Mouse (Mus musculus) neutrophil, adult 5-6 weeks (primary cell): Measurements from ENCODE around the gene 4930442H23Rik. TPM values are rescaled to one million over a fixed set of nuclear protein-coding genes. Genes with fewer than 3 reads are reported as not detected.
"Not testable (repeated sequence)": the region's sequence is repeated elsewhere in the genome, so short reads cannot be mapped to it uniquely, and the experiment has no call there.

ENCODE experiments used
- ATAC-seq: fragments of 151-379, 151-347 bp; 2 replicates; pipeline ENCODE4 v1.8.0; 2017; ENCODE audit warnings: mild to moderate bottlenecking, moderate TSS enrichment; ENCODE audit not compliant: insufficient number of reproducible peaks, poor library complexity, low FRiP score, severe bottlenecking; ENCODE audit errors: extremely low read depth
- total RNA-seq: library from RNA; stranded (forward); fragments of 200-1000 nt; gene quantifications from 2 replicates; pipeline ENCODE4 v1.2.3, GENCODE M21; 2017

Gene 4930442H23Rik
- total RNA-seq, 1 experiment from 2014 or later, result not detected

DNA sequence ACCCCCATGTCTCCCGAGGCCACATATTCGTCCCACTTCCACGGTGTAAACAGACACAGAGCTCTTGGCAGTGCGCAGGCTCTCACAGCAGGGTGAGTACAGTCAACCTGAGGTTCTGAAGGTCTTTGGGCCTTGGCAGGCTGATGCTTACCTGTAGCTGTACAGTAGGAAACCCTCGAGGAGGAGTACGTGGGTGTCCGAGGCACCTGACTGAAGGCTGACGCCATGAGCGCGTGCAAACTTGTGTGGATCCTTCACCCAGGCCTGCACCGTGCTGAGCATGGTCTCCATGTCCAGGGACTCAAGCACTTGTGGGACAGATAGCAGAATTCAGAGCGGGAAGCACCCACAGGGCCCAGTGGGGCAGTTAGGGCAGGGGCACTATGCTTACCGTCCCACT is 16.5 kb upstream of the 4930442H23Rik start:
- no peak for ATAC-seq

DNA sequence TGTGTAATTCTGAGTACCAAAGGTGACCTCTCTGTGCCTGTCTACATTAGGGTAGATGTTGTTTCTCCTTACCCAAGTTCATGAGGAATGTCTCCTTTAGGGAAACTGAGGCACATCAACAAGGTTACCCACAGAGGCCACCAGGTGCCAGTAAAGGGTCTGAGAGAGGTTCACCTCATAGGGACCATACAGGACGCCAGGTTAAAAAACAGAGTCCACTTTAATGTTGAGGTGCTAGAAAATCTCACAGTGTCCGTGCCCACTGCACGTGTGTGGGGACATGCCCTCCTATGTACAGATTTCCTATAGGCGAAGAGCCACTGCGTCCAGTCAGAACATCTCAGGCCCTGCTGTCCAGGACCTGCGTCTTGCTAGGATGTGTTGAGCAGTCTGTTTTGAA is 15.3 kb upstream of the 4930442H23Rik start:
- no peak for ATAC-seq

DNA sequence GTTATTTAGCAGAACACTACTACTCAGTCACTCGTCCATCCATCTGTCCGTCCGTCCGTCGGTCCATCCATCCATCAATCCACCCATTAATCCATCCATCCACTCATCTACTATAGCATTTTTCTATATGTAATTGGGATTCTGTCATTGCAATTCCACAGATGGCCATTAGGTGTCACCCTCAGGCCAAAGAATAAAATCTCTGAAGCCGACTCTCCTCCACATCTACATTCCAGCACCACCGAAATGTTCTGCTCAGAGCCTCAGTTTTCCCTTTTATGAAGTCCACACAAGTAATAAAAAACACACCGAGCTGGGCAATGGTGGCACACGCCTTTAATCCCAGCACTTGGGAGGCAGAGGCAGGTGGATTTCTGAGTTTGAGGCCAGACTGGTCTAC is 14.6 kb upstream of the 4930442H23Rik start:
- ATAC-seq, result peak; percentile 40

DNA sequence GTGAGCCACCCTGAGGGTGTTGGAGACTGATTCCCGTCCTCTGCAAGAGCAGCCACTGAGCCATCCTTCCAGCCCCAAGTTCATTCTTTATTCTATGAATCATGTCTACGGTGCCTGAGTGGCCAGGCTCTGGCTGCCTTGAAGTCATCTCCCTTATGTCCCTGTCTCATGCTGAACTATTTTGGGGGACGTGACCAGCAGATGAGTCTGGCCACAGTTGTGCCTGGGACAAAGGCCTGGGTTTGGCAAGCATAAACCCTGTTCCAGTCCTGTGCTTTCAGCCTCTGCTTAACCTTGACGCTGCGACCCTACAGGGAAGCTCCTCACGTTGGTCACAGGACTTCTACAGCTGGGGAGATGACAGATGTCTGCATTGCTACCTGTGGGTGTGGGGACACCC is 13.7 kb upstream of the 4930442H23Rik start:
- no peak for ATAC-seq

DNA sequence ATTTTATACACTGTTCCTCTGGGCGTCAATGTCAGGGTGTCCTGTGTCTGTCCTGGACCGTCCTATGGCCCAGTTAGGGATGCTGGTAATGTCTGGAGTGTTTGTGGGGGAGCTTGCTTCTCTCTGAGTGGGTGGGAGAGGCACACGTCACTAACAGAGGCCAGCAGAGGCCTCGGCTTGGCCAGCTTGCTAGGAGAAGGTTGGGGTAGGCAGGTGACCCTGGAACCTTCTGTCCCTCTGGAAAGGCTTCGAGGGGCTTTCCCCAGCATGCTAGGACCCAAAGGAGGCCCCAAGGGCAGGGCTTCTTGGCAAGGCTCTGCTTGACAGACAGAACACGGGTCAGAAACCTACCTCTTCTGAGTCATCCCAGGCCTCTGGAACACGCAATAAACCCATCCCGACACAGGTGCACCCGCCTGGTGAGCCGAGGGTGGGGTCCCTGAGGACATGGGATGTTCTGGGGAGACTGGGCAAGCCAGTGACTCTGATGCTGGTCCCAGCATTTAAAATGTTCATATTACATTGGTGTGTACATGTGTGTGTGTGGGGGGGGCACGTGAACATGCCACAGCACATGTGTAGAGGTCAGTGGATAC is 12.9 kb upstream of the 4930442H23Rik start:
- ATAC-seq, result no peak

DNA sequence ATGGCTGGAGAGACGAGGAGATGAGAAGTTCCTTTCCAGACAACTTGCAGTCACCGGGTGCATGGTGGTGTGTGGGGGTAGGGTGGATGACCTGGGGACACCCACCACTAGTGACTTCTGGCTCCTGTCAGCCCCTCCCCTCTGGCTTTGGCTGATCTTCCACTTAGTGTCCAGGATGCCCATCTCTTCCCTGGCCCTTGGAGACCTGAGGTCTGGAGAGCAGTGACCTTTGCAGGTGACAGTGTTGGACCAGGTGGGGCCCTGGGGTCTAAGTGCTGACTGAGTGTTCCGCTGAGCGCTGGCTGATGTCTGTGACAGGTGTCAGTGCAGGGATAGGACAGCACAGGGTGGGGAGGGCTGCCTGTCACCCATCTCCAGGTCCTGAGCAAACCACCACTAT is 11.7 kb upstream of the 4930442H23Rik start:
- no peak for ATAC-seq

DNA sequence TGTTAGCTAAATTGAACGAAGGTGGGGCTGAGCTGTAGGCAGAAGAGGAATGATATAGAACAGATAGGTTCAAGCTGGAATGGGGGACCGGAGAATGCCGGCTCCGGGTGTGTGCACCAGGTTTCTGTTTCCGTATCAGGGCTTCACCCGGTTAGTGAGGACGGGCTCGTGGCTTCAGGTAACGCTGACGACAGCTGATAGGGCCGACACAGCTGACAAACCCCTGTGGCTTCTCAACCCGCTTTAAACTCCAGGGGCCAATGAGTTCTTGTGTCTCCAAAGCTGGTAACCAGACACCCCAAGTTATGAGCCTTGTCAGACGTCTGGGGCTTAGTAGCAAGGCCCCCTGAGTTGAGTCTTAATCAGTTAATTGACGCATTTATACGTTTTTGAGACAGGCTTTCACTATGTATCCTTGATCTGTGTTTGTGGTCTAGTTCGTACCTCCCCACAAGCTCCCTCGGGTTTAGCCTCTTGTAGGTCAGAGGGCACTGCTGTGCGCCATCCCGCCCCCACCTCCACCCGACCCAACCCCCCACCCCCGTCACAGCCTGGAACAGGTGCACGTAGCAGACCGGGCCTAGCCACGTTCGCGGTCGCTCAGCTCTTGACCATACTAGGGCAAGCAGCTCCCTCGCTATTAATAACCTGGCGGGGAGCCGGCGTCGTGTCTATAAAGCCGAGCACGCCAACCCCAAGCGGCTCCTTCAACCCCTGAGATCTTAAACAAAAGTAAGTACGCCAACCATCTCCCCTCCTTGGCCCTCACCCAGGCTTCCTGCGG is 10.5 kb upstream of the 4930442H23Rik start:
- peak; percentile 34 for ATAC-seq

DNA sequence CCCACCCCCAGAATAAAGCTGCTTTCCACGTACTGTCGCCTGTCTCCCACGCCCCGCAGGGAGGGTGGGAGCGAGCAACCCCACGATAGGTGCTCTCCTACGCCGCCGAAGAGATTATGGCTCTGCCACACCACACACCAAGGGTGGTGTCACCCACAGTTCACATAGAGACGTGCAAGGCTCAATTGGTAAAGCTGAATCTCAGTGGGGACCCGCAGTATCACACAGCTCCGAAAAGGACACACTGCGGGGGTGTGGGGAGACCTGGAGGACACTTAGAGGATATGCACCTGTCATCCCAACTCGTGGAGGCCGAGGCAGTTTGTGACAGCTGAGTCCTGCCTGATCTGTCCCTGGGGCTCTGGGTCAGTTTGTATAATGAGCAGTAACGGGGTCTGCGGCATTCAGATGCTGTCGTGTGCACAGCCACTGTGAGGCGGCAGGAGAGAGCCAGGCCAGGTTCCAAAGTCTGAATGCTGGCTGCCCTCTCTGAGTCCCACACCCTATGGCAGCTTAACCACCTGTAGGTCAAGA is 9.4 kb upstream of the 4930442H23Rik start:
- no peak for ATAC-seq

DNA sequence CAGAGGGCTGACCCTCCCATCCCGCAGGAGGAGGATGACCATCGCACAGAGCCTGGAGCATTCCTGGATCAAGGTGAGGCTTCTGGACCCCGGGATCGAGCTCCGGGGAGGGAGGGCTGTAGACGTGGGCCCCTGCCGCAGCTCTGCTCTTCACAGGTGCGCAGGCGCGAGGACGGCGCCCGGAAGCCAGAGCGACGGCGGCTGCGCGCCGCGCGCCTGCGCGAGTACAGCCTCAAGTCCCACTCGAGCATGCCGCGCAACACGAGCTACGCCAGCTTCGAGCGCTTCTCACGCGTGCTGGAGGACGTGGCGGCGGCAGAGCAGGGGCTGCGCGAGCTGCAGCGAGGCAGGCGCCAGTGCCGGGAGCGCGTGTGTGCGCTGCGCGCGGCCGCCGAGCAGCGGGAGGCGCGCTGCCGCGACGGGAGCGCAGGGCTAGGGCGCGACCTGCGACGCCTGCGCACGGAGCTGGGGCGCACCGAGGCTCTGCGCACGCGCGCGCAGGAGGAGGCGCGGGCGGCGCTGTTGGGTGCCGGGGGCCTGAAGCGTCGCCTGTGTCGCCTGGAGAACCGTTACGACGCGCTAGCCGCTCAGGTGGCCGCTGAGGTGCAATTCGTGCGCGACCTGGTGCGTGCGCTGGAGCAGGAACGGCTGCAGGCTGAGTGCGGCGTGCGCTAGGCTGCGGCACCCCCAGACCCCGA is 8.8 kb upstream of the 4930442H23Rik start:
- ATAC-seq, result peak; percentile 24; the same call in 1 of the 2 replicates

DNA sequence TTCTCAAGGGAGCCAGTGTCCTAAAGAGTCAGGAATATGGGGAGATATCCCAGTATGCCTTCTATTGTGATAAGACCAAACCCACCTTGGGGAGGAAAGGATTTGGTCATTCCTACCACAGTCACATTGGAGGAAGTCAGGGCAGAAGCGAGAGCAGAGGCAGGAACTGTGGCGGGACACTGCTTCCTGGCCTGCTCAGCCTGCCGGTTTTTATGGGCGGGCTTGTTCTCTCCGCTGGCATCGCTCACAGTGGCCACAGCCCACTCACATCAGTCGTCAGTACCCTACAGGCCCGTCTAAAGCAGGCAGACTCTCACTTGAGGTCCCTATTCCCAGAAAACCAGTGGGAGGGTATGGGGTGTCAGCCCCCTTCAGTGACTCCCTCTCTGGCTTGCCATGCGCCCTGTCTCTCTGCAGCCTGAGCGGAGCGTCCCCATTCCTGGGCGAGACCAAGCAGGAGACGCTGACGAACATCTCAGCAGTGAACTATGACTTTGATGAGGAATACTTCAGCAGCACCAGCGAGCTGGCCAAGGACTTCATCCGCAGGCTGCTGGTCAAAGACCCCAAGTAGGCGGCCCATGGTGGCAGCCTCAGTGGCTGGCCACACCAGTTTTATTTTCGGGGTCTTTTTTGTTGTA is 7.8 kb upstream of the 4930442H23Rik start:
- ATAC-seq, result no peak

DNA sequence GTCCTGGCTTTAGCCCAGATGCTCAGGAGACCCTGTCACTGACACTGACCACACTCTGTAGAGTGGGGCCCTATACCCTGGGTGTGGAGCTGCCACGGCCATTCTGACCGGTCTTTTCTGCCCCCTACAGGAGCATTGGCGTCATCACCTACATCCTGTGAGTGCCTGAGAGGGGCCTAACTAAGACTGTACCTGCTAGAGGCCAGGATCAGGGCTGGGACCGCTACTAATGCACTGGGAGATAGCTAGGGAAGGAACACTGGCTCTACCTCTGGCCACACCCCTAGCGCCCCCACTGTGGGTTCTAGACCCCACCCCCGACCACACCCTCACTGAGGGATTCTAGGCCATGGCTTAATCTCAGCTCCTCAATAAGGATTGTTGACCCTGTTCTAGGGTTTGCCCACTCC is 7.3 kb upstream of the 4930442H23Rik start:
- no peak for ATAC-seq

DNA sequence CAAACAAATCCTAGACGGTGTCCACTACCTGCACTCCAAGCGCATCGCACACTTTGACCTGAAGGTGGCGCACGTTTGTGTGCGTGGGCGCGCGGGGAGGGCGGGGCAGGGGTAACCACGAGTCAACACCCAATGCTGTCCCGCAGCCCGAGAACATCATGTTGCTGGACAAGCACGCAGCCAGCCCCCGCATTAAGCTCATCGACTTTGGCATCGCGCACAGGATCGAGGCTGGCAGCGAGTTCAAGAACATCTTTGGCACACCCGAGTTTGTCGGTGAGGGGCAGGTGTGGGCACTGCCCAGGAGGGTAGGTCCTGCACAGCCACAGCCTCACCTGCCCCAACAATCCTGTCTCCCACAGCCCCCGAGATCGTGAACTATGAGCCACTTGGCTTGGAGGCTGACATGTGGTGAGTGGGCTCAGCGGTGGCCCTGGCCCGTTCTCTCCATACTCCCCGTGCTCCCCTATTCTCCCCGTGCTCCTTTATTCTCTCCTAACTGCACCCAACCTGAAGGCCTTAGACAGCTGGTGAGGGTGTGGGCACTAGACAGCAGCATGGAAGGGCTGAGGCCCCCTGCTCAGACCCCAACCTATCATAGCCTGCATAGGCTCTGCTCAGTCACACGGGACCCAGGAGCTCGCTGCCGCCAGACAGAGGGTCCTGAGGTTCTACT is 6.7 kb upstream of the 4930442H23Rik start:
- ATAC-seq, result no peak

DNA sequence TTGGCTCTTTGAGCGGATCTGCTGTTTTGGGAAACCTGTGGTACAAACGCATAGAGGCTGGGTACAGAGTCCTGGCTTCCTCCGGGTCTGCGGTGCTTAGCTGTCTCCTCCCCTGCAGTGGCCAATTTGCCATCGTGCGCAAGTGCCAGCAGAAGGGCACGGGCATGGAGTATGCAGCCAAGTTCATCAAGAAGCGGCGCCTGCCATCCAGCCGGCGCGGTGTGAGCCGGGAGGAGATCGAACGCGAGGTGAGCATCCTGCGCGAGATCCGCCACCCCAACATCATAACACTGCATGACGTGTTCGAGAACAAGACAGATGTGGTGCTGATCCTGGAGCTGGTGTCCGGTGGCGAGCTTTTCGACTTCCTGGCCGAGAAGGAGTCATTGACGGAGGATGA is 6.2 kb upstream of the 4930442H23Rik start:
- ATAC-seq, result no peak

DNA sequence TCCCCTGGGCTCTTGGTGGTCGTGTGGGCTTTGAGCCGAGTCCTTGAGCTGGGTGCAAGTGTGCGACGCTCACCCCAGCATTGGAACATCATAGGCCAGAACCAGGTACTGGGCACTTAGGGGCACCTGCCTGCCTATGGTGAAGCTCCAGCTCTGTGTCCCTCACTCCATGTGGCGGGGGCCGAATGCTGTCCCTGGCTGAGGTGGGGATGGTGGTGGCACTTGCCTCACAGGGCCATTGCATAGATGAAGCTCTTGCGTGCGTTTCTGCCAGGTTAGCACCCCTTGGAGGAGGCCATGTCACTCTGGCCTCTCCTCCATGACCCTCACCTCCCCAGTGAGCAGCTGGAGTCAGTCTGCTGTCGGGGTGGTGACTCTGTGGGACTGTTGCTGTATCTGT is 3.5 kb upstream of the 4930442H23Rik start:
- no peak for ATAC-seq

DNA sequence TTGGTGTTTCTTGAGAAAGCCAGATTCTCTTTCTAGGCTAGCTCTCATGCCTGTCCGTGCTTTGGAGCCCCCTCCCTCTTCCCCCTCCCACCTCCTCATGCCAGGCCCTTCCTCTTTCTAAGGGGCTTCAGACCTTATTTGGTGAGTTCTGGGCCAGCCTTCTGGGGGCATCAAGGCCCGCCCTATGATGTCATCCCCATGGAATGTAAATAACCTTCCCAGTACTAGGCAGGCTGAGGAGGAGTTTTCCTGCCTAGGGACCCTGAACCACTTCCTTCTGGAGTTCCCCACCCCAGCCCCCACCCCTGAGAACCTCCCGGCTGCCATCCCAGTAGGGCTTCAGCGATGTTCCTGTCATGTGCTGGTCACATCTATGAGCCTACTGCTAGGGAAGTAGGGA is 1.1 kb upstream of the 4930442H23Rik start:
- no peak for ATAC-seq

DNA sequence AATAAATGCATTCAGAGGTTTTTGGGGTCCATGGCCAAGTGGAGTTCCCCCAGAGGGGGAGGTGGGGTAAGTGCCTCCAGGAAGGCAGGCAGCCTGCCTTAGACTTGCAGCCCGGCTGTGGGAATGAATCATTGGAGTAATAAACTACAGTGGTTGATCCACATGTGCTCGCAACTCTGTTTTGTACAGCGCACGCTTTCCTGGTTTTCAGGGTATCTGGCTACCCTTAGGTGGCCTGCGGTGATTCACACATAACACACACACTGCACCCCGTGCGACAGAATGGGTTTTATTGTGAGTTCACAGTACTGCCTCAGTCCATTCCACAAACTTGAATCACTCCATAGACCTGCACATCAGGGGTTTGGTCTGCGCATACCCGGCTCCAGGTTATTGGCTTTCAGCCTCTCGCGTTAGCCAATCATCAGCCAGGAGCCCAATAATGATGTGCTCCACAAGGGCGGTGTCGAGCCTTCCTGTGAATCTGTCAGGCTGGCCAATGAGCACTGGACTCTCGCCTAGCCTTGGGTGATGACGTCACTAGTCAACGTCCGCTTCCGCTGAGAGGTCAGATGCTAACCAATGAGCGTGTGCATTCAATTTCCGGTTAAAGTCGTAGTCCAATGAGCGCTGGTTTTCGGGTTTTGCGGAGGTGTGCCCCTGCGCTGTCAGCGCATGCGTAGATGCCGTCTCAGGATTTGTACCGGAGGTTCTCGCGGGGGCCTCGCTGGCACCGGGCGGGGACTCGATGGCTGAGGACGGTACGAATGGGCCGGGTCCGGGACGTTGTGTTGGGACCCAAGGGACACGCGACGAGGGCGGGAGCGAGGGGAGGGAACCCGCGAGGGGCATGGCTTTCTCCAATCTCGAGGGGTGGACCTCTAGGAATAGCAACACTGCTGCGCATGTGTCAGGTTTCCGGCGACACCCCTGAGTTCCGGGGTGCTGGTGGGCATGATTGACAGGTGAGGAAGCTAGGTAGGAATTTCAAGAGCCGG is 1.0 kb downstream of the 4930442H23Rik start, which contains the start of gene Dapk3:
Gene Dapk3 (plus strand): TSS at position 670 of the 998 bp plus-strand sequence.
- ATAC-seq, result peak; percentile 87

DNA sequence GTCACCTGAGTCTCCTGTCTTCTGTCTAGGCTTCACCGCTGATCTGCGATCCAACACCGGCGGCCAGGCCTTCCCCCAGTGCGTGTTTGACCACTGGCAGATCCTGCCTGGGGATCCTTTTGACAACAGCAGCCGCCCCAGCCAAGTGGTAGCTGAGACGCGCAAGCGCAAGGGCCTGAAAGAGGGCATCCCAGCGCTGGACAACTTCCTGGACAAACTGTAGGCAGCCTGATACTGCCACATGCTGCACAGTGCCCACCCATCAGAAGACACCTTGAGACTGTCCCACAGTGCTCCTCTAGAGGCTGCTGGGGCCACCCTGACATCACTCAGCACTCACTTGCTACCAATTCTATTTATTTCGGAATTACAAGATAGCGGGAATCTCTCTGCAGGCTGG is 1.8 kb downstream of the 4930442H23Rik start:
- not testable (repeated sequence) for ATAC-seq

DNA sequence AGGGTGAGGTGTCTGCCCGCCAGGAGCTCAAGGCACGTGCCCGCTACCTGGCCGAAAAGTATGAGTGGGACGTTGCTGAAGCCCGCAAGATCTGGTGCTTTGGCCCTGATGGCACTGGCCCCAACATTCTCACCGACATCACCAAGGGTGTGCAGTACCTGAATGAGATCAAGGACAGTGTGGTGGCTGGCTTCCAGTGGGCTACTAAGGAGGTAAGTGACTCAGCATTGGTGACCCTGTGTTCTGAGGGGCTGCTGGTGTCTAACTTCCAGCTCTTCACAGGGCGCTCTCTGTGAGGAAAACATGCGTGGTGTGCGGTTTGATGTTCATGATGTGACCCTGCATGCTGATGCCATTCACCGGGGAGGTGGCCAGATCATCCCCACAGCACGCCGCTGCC is 2.7 kb downstream of the 4930442H23Rik start:
- no peak for ATAC-seq
